Mouse (Mus musculus) hindbrain, postnatal 0 days (tissue): Measurements from ENCODE around the gene Pramef25. TPM values are rescaled to one million over a fixed set of nuclear protein-coding genes. Genes with fewer than 3 reads are reported as not detected.
"Not testable (repeated sequence)": the region's sequence is repeated elsewhere in the genome, so short reads cannot be mapped to it uniquely, and the experiment has no call there.

Source experiments
- ATAC-seq: fragments of 200-750 bp; cut with Nextera tagmentation; 2 replicates; pipeline ENCODE4 v1.8.0; 2017; ENCODE audit warnings: mild to moderate bottlenecking, moderate TSS enrichment, moderate library complexity
- DNase-seq: peaks from one replicate; pipeline ENCODE4 v3.0.0-alpha.2; 2015; ENCODE audit warnings: low spot score
- H3K27ac ChIP-seq: fragments of 300-500 bp; sonication (generic); 2 replicates; pipeline ENCODE4 v1.5.1; 2014; ENCODE audit warnings: mild to moderate bottlenecking
- H3K27me3 ChIP-seq: fragments of 300-500 bp; sonication (generic); 2 replicates; pipeline ENCODE4 v1.6.1; 2014; ENCODE audit warnings: low read length, mixed read lengths; ENCODE audit not compliant: insufficient read depth
- H3K36me3 ChIP-seq: fragments of 300-500 bp; sonication (generic); 2 replicates; pipeline ENCODE4 v1.6.1; 2014; ENCODE audit warnings: low read length, mixed read lengths; ENCODE audit not compliant: insufficient read depth
- H3K4me1 ChIP-seq: fragments of 300-500 bp; sonication (generic); 2 replicates; pipeline ENCODE4 v1.6.1; 2014; ENCODE audit warnings: antibody characterized with exemption, low read length, mixed read lengths; ENCODE audit not compliant: insufficient read depth
- H3K4me2 ChIP-seq: fragments of 300-500 bp; sonication (generic); 2 replicates; pipeline ENCODE4 v1.6.1; 2014; ENCODE audit warnings: low read depth, mild to moderate bottlenecking, low read length, moderate library complexity, mixed read lengths
- H3K4me3 ChIP-seq: fragments of 300-500 bp; sonication (generic); 2 replicates; pipeline ENCODE4 v1.5.1; 2014; ENCODE audit warnings: low read length
- H3K9ac ChIP-seq: fragments of 300-500 bp; sonication (generic); replicated peaks from 2 replicates; pipeline ENCODE4 v1.6.1; 2014; ENCODE audit warnings: mild to moderate bottlenecking, low read length, moderate library complexity, mixed read lengths
- H3K9me3 ChIP-seq: fragments of 300-500 bp; sonication (generic); 2 replicates; pipeline ENCODE4 v1.6.1; 2016; ENCODE audit warnings: low read length, mixed read lengths
- WGBS: fragments of 180-500 bp; shearing (Covaris S2); extraction: QIAGEN DNeasy Blood & Tissue Kit; methylation state at CpG from one replicate; pipeline ENCODE4 v1.1.7; 2014; 5-methylcytosine and 5-hydroxymethylcytosine counted together
- polyA plus RNA-seq: library from polyadenylated mRNA; unstranded; fragments of >200 nt; fragmentation: Nextera tagmentation; extraction: Ambion mirVana; gene quantifications from 2 replicates; pipeline ENCODE4 v1.2.1, GENCODE M21; 2015
- total RNA-seq: library from RNA; depleted of rRNA; stranded (reverse); fragments of >200 nt; gene quantifications from 2 replicates; pipeline ENCODE4 v1.2.3, GENCODE M21; 2014; rRNA removed

The Pramef25 gene
- not detected in 2 replicates for total RNA-seq
- polyA plus RNA-seq: not detected in 2 replicates

GRCm38 (mm10) chr4:143950916-143951315 is at the start of gene Pramef25:
Gene Pramef25, minus strand, starts transcription at chr4:143951016.
- H3K4me3 ChIP-seq, H3K27me3 ChIP-seq, ATAC-seq, H3K36me3 ChIP-seq, H3K4me2 ChIP-seq, H3K9ac ChIP-seq, H3K9me3 ChIP-seq, H3K27ac ChIP-seq, H3K4me1 ChIP-seq, DNase-seq: not testable (repeated sequence)
- 79% methylated on average over 1 of the region's 1 CpGs for WGBS

- not testable (repeated sequence) for H3K27ac ChIP-seq, H3K9ac ChIP-seq, H3K4me3 ChIP-seq, ATAC-seq, DNase-seq, H3K4me2 ChIP-seq, H3K36me3 ChIP-seq, H3K9me3 ChIP-seq, H3K27me3 ChIP-seq, H3K4me1 ChIP-seq
- 60% methylated on average over 3 of the region's 3 CpGs for WGBS
Measured at GRCm38 (mm10) chr4:143994269-143994668, 43.5 kb upstream of the Pramef25 start, which contains the start of gene Pramef17. Gene Pramef17, minus strand, starts transcription at chr4:143994369.

GRCm38 (mm10) chr4:143988126-143988525 is 37.3 kb upstream of the Pramef25 start:
- ATAC-seq, DNase-seq: not testable (repeated sequence)
- 91% methylated on average over 11 of the region's 17 CpGs for WGBS

GRCm38 (mm10) chr4:143987475-143987941 is 36.7 kb upstream of the Pramef25 start:
- not testable (repeated sequence) for H3K4me3 ChIP-seq, H3K4me2 ChIP-seq, H3K27ac ChIP-seq, DNase-seq, ATAC-seq, H3K4me1 ChIP-seq, H3K9me3 ChIP-seq, H3K27me3 ChIP-seq, H3K9ac ChIP-seq, H3K36me3 ChIP-seq
- over 99% methylated on average over 8 of the region's 17 CpGs for WGBS

More at GRCm38 (mm10) chr4:143988126-143988525, 37.3 kb upstream of the Pramef25 start:
- not testable (repeated sequence) for H3K36me3 ChIP-seq, H3K9ac ChIP-seq, H3K27me3 ChIP-seq, H3K4me1 ChIP-seq, H3K9me3 ChIP-seq, H3K4me3 ChIP-seq, H3K27ac ChIP-seq, H3K4me2 ChIP-seq

GRCm38 (mm10) chr4:143985733-143986132 is 34.9 kb upstream of the Pramef25 start:
- not testable (repeated sequence) for H3K27me3 ChIP-seq, H3K4me2 ChIP-seq, H3K27ac ChIP-seq, ATAC-seq, H3K4me3 ChIP-seq, H3K36me3 ChIP-seq, H3K9me3 ChIP-seq, DNase-seq, H3K9ac ChIP-seq, H3K4me1 ChIP-seq
- 86% methylated on average over 2 of the region's 9 CpGs for WGBS

GRCm38 (mm10) chr4:143985165-143985564 is 34.3 kb upstream of the Pramef25 start:
- DNase-seq, H3K4me1 ChIP-seq, H3K9ac ChIP-seq, H3K4me2 ChIP-seq, H3K27ac ChIP-seq, H3K27me3 ChIP-seq, ATAC-seq, H3K4me3 ChIP-seq, H3K9me3 ChIP-seq, H3K36me3 ChIP-seq: not testable (repeated sequence)
- WGBS: no CpG with 5 or more reads among the region's 7 CpGs

- not testable (repeated sequence) for H3K27me3 ChIP-seq, H3K27ac ChIP-seq, ATAC-seq, H3K4me2 ChIP-seq, H3K4me3 ChIP-seq, H3K9me3 ChIP-seq, H3K4me1 ChIP-seq, DNase-seq, H3K36me3 ChIP-seq, H3K9ac ChIP-seq
- WGBS: 60% methylated on average over 1 of the region's 1 CpGs
Measured at GRCm38 (mm10) chr4:143983446-143983845, 32.6 kb upstream of the Pramef25 start.

GRCm38 (mm10) chr4:143966850-143967249 is 16.0 kb upstream of the Pramef25 start, which contains the start of gene Gm13101:
Gene Gm13101, minus strand, starts transcription at chr4:143966950.
- not testable (repeated sequence) for H3K4me3 ChIP-seq, H3K9me3 ChIP-seq, DNase-seq, H3K4me2 ChIP-seq, ATAC-seq, H3K9ac ChIP-seq, H3K4me1 ChIP-seq, H3K27ac ChIP-seq, H3K27me3 ChIP-seq, H3K36me3 ChIP-seq
- 31% methylated on average over 2 of the region's 2 CpGs for WGBS

GRCm38 (mm10) chr4:143900280-143900679 is 50.5 kb downstream of the Pramef25 start, which contains the start of gene Pramef6:
Gene Pramef6, minus strand, starts transcription at chr4:143900380.
- WGBS: 82% methylated on average over 1 of the region's 1 CpGs
- not testable (repeated sequence) for H3K9me3 ChIP-seq, DNase-seq, H3K4me3 ChIP-seq, H3K4me1 ChIP-seq, H3K36me3 ChIP-seq, H3K9ac ChIP-seq, H3K27ac ChIP-seq, H3K4me2 ChIP-seq, ATAC-seq, H3K27me3 ChIP-seq
